Mouse (Mus musculus): ENCODE results near the gene Cd5. TPM values are rescaled to one million over a fixed set of nuclear protein-coding genes. Genes with fewer than 3 reads are reported as not detected.

Cd5 gene
- polyA plus RNA-seq, 1 experiment, result not detected

- no peak overlapping the region for H3K27ac ChIP-seq (ENCODE audit: insufficient read depth, low read length)
- no peak overlapping the region for H3K4me3 ChIP-seq (ENCODE audit: low read depth, low read length)
- no peaks in the 10 kb centered on the region for H3K36me3 ChIP-seq (ENCODE audit: control insufficient read depth, insufficient read depth, low read length, poor library complexity, severe bottlenecking)
- no peak overlapping the region for H3K9ac ChIP-seq (ENCODE audit: low read depth, poor library complexity, severe bottlenecking)
- no peaks in the 10 kb centered on the region for H3K27me3 ChIP-seq (ENCODE audit: control insufficient read depth, insufficient read depth, low read length, poor library complexity, severe bottlenecking)
- no peaks in the 10 kb centered on the region for H3K4me1 ChIP-seq (ENCODE audit: control insufficient read depth, insufficient read depth, low read length)
- no peaks in the 10 kb centered on the region for H3K9me3 ChIP-seq (replicated peaks; ENCODE audit: control insufficient read depth, insufficient read depth, low read length, poor library complexity, severe bottlenecking)
- TF ChIP-seq EP300 (IDR thresholded peaks at IDR 0.05; ENCODE audit: insufficient read depth, low read depth, low read length) (no peak), CTCF (IDR thresholded peaks at IDR 0.05; ENCODE audit: low read depth, low read length) (no peak), POLR2A (IDR thresholded peaks at IDR 0.05; ENCODE audit: insufficient read depth, low read length) (no peak)
These were observed 8.9 kb upstream of the Cd5 start for GRCm38 (mm10) chr19:10747718-10748117.

GRCm38 (mm10) chr19:10747182-10747581 lies 8.4 kb upstream of the Cd5 start:
- H3K9ac ChIP-seq (ENCODE audit: low read depth, poor library complexity, severe bottlenecking), result no peak overlapping the region
- no peaks in the 10 kb centered on the region for H3K36me3 ChIP-seq (ENCODE audit: control insufficient read depth, insufficient read depth, low read length, poor library complexity, severe bottlenecking)
- no peaks in the 10 kb centered on the region for H3K9me3 ChIP-seq (replicated peaks; ENCODE audit: control insufficient read depth, insufficient read depth, low read length, poor library complexity, severe bottlenecking)
- no peak for TF ChIP-seq CTCF (IDR thresholded peaks at IDR 0.05; ENCODE audit: low read depth, low read length)
- TF ChIP-seq EP300 (IDR thresholded peaks at IDR 0.05; ENCODE audit: insufficient read depth, low read depth, low read length), result no peak
- TF ChIP-seq POLR2A (IDR thresholded peaks at IDR 0.05; ENCODE audit: insufficient read depth, low read length), result no peak
- no peaks in the 10 kb centered on the region for H3K4me1 ChIP-seq (ENCODE audit: control insufficient read depth, insufficient read depth, low read length)
- H3K4me3 ChIP-seq (ENCODE audit: low read depth, low read length), result no peak overlapping the region
- no peaks in the 10 kb centered on the region for H3K27me3 ChIP-seq (ENCODE audit: control insufficient read depth, insufficient read depth, low read length, poor library complexity, severe bottlenecking)
- H3K27ac ChIP-seq (ENCODE audit: insufficient read depth, low read length), result no peak overlapping the region

- no peak for TF ChIP-seq CTCF (IDR thresholded peaks at IDR 0.05; ENCODE audit: low read depth, low read length)
- TF ChIP-seq POLR2A (IDR thresholded peaks at IDR 0.05; ENCODE audit: insufficient read depth, low read length), result no peak
- TF ChIP-seq EP300 (IDR thresholded peaks at IDR 0.05; ENCODE audit: insufficient read depth, low read depth, low read length), result no peak
These were observed 3.8 kb upstream of the Cd5 start for GRCm38 (mm10) chr19:10742565-10742964.

GRCm38 (mm10) chr19:10742145-10742544 lies 3.3 kb upstream of the Cd5 start:
- TF ChIP-seq POLR2A (IDR thresholded peaks at IDR 0.05; ENCODE audit: insufficient read depth, low read length) (no peak), CTCF (IDR thresholded peaks at IDR 0.05; ENCODE audit: low read depth, low read length) (no peak), EP300 (IDR thresholded peaks at IDR 0.05; ENCODE audit: insufficient read depth, low read depth, low read length) (no peak)
- no peak overlapping the region for H3K9ac ChIP-seq (ENCODE audit: low read depth, poor library complexity, severe bottlenecking)
- peaks cover 3% of the 10 kb centered on the region for H3K4me1 ChIP-seq (ENCODE audit: control insufficient read depth, insufficient read depth, low read length)
- no peak overlapping the region for H3K27ac ChIP-seq (ENCODE audit: insufficient read depth, low read length)
- H3K36me3 ChIP-seq (ENCODE audit: control insufficient read depth, insufficient read depth, low read length, poor library complexity, severe bottlenecking), result no peaks in the 10 kb centered on the region
- no peaks in the 10 kb centered on the region for H3K27me3 ChIP-seq (ENCODE audit: control insufficient read depth, insufficient read depth, low read length, poor library complexity, severe bottlenecking)
- H3K4me3 ChIP-seq (ENCODE audit: low read depth, low read length), result no peak overlapping the region
- H3K9me3 ChIP-seq (replicated peaks; ENCODE audit: control insufficient read depth, insufficient read depth, low read length, poor library complexity, severe bottlenecking), result no peaks in the 10 kb centered on the region

More at GRCm38 (mm10) chr19:10742565-10742964, 3.8 kb upstream of the Cd5 start:
- H3K9me3 ChIP-seq (replicated peaks; ENCODE audit: control insufficient read depth, insufficient read depth, low read length, poor library complexity, severe bottlenecking), result no peaks in the 10 kb centered on the region
- H3K27me3 ChIP-seq (ENCODE audit: control insufficient read depth, insufficient read depth, low read length, poor library complexity, severe bottlenecking), result no peaks in the 10 kb centered on the region
- no peak overlapping the region for H3K9ac ChIP-seq (ENCODE audit: low read depth, poor library complexity, severe bottlenecking)
- H3K4me1 ChIP-seq (ENCODE audit: control insufficient read depth, insufficient read depth, low read length), result peaks cover 3% of the 10 kb centered on the region
- no peak overlapping the region for H3K4me3 ChIP-seq (ENCODE audit: low read depth, low read length)
- H3K27ac ChIP-seq (ENCODE audit: insufficient read depth, low read length), result no peak overlapping the region
- no peaks in the 10 kb centered on the region for H3K36me3 ChIP-seq (ENCODE audit: control insufficient read depth, insufficient read depth, low read length, poor library complexity, severe bottlenecking)

- H3K9me3 ChIP-seq (replicated peaks; ENCODE audit: control insufficient read depth, insufficient read depth, low read length, poor library complexity, severe bottlenecking), result no peaks in the 10 kb centered on the region
- no peak for TF ChIP-seq POLR2A (IDR thresholded peaks at IDR 0.05; ENCODE audit: insufficient read depth, low read length)
- peak; percentile 38; the same call in 1 of the 2 replicates for TF ChIP-seq EP300 (IDR thresholded peaks at IDR 0.05; ENCODE audit: insufficient read depth, low read depth, low read length)
- H3K36me3 ChIP-seq (ENCODE audit: control insufficient read depth, insufficient read depth, low read length, poor library complexity, severe bottlenecking), result no peaks in the 10 kb centered on the region
- H3K27ac ChIP-seq (ENCODE audit: insufficient read depth, low read length), result no peak overlapping the region
- H3K9ac ChIP-seq (ENCODE audit: low read depth, poor library complexity, severe bottlenecking), result no peak overlapping the region
- peaks cover 3% of the 10 kb centered on the region for H3K4me1 ChIP-seq (ENCODE audit: control insufficient read depth, insufficient read depth, low read length)
- H3K27me3 ChIP-seq (ENCODE audit: control insufficient read depth, insufficient read depth, low read length, poor library complexity, severe bottlenecking), result no peaks in the 10 kb centered on the region
- no peak overlapping the region for H3K4me3 ChIP-seq (ENCODE audit: low read depth, low read length)
These were observed 2.0 kb upstream of the Cd5 start for GRCm38 (mm10) chr19:10740641-10741440.

- no peaks in the 10 kb centered on the region for H3K36me3 ChIP-seq (ENCODE audit: control insufficient read depth, insufficient read depth, low read length, poor library complexity, severe bottlenecking)
- H3K9ac ChIP-seq (ENCODE audit: low read depth, poor library complexity, severe bottlenecking), result no peak overlapping the region
- H3K27me3 ChIP-seq (ENCODE audit: control insufficient read depth, insufficient read depth, low read length, poor library complexity, severe bottlenecking), result no peaks in the 10 kb centered on the region
- H3K4me1 ChIP-seq (ENCODE audit: control insufficient read depth, insufficient read depth, low read length), result peaks cover 3% of the 10 kb centered on the region
- no peaks in the 10 kb centered on the region for H3K9me3 ChIP-seq (replicated peaks; ENCODE audit: control insufficient read depth, insufficient read depth, low read length, poor library complexity, severe bottlenecking)
- H3K27ac ChIP-seq (ENCODE audit: insufficient read depth, low read length), result no peak overlapping the region
- TF ChIP-seq POLR2A (IDR thresholded peaks at IDR 0.05; ENCODE audit: insufficient read depth, low read length), result no peak
- no peak for TF ChIP-seq CTCF (IDR thresholded peaks at IDR 0.05; ENCODE audit: low read depth, low read length)
- no peak for TF ChIP-seq EP300 (IDR thresholded peaks at IDR 0.05; ENCODE audit: insufficient read depth, low read depth, low read length)
- H3K4me3 ChIP-seq (ENCODE audit: low read depth, low read length), result no peak overlapping the region
These were observed 1.1 kb upstream of the Cd5 start for GRCm38 (mm10) chr19:10739916-10740315.

Data from ES-Bruce4 (cell line).